Mouse (Mus musculus) right cerebral cortex, postnatal 36 days (tissue): ENCODE results near the gene Slc8b1.
A peak's percentile ranks its signal among the peaks of the same experiment; 100 is the strongest.

Experiments used
- DNase-seq, 2 experiments: peaks; one replicate each; pipeline ENCODE4 v3.0.0; 2022; ENCODE audit warnings: low spot score in 2 of 2, mixed read lengths in 1 of 2

Gene Slc8b1

GRCm38 (mm10) chr5:120526311-120526710 lies 15.3 kb downstream of the Slc8b1 start:
- DNase-seq: no peak

- no peak for DNase-seq
Observed at GRCm38 (mm10) chr5:120527296-120527964, 16.5 kb downstream of the Slc8b1 start.

GRCm38 (mm10) chr5:120531631-120532030 lies 20.7 kb downstream of the Slc8b1 start:
- no peak for DNase-seq

- no peak for DNase-seq
Observed at GRCm38 (mm10) chr5:120534071-120534685, 23.2 kb downstream of the Slc8b1 start.

DNA sequence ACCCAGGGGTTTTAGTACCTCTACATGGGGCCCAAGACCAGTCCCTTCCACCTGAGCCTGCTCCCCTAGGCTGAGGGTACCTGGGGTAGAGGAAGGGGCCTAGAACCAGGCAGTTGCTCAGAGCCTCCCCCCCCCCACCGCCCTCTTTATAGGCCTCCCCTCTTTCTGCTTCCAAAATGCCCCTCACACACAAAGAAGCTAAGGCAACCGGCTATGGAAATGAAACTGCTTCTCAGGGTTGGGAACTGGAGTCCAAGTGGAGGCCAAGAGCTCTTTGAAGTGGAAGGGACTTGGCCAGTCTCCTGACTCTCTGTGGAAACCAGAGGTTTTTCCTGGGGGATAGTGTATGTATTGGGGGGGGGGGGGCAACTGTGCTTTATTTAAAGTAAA lies 23.7 kb downstream of the Slc8b1 start:
- DNase-seq: no peak

DNA sequence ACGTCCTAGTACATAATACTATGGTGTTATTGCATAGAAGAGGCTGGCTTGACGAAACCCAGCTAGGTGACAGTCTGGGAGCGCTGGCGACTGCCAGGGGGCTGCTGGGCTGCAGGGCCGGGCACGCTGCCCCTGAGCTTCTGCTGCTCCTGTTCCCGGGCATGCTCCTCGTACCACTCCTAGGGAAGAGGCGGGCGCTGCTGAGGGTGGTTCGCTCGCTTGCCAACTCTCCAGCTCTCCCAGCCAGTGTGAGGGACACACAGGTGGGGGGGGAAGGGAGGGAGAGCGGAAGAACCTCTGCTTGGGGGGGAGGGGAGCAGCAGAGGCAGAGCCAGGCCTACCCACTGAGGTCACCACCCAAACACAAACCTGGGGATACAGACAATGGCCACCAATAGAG lies 25.1 kb downstream of the Slc8b1 start:
- DNase-seq: peak; percentile 45 to 60

DNA sequence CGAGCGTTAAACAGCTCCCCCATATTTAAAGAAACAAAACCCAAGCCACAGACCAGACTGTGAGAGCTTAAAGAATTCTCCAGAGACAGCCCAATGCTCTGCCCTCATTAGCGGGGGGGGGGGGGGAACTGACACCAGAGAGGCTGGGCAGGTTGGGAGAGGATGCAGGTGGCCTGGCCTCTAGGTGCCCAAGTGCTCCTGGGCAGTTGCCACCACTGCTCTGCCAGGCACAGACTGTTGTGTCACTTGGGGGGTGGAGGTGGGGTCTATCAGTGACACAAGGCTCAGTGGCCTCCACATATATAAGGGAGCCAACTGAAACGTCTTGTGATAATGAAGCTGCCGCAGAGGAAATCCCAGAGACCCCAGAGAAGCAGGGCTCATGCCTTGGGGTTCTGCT lies 25.7 kb downstream of the Slc8b1 start:
- DNase-seq: no peak

DNA sequence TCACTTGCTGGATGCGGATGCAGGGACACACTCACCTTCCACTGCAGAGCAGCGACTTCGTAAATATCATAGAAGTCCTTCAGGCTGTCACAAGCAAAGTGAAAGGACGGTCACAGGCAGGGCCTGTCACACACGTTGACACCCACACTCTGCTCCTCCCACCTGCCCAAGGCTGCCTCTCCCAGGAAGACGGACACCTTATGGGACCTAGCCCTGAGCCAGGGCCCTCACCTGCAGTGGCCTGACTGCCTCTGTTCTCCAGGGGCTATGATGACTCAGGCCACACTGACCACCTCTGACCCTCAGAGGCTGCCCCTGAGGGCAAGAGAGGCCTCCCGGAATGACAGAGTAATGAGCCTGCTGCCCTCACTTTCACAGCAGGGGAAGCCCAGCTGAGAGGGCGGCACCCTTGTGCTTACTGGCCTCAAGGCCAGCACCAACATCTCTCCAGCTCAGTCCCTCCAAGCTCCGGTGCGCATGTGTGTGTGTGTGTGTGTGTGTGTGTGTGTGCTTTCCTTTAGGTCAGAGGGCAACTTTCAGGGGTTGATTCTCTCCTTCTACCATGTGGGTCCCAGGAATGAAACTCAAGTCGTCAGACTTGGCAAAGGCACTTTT lies 37.4 kb downstream of the Slc8b1 start:
- DNase-seq: no peak

DNA sequence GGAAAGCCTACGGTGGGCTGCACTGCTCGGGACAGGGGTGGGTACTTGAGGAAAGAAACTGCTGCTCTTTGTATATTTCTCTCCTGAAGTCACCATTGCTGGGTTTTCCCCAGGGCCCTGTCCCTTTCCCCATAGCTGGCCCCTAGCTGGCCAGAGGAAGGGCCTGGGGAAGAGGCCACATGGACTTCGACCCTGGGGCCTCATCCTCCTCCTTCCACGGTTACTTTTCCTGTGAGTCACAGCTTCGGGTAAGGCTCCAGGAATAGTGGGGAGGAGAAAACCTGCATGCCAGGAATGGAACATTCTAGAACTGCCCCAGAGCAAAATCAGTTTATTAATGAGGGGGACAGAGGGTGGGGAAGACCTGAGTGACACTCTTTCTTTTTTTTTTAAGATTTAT lies 39.2 kb downstream of the Slc8b1 start:
- no peak for DNase-seq

DNA sequence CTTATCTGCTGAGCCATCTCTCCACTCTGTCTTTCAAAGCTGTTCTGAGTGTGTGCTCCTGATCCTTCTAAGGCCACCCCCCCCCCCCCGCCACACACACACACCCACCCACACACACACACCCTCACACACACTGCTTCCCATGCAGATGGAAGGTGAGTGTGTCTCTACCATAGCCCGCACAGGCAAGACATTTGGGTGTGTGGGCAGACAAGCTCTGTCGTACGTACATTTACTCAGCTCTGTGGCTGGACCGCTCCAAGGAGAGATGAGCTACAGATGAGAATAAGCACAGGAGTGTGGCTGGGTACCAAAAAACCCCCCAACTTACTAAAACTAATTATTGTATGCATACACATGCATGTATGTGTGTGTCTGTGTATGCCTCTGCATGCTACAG lies 39.7 kb downstream of the Slc8b1 start:
- peak in 1 of 2 experiments; percentile 48 for DNase-seq

DNA sequence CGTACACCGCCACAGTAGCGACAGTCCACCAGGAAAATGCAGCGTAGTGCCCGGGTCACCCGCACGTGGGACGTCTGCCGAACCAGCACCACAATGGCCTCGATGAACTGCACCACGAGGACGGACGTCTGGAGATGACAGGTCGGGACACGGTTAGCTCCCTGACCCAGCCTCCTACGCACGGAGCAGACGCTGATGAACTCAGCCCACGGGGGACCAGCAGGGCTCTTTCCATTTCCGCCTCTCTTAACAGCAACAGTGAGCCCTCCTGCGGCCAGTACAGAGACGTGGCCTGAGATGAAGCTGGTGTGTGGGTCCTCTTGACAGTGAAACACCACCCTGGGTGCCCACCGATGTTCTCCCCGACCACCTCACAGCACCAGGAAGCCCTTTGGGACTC lies 44.9 kb downstream of the Slc8b1 start:
- no peak for DNase-seq

DNA sequence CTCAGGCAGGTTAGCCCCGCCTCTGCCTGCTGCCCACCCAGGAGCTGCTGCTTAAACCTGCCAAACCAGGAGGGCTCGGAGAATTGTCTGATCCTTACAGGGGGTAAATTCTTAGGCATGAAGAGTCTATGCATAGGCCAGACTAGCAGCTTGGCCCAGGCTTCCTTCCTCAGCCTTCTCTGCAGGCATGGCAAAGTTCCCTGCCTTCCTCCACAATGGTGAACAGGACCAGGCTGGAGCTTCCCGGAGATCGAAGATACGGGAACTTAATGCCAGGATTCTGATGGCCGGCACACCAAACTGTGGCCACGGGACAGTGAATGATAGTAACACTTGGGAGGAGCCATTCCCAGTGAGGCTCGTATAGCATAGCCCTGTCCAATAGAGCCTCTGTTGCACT lies 47.1 kb downstream of the Slc8b1 start:
- no peak for DNase-seq

- DNase-seq: no peak
Observed at GRCm38 (mm10) chr5:120558762-120559161, 47.8 kb downstream of the Slc8b1 start.

- no peak for DNase-seq
Observed at GRCm38 (mm10) chr5:120560129-120560615, 49.2 kb downstream of the Slc8b1 start.

DNA sequence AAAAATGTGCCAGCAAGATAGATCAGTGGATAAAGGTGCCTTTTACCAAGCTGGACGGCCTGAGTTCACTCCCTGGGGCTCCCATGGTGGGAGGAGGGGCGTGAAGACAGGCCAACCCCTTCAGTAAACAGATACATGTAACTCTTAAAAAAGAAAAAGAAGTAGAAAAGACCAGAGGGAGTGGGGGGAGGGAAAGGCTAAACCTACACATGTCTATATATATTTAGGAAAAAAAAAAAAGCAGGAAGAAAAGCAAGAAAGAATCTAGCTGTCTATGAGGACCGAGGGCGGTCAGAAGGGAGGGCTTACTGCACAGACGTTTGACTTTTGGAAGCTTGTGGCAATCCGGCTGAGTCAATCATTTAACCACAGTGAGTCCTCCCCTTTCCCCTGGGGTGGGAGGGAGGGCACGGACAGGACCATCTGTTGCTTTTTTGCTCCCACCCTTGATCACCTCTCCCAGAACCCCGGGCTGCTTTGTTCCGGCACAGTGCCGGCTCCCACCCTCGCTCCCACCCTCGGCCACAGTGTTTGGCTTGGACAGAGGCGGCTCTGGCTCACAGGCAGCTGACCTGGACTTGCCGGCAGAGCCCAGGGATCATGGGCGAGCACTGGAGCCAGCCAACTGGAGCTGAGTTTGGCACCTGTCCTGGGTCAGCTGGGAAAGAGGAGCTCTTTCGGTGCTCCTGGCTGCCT lies 49.8 kb downstream of the Slc8b1 start:
- DNase-seq: peak in 1 of 2 experiments; percentile 50

DNA sequence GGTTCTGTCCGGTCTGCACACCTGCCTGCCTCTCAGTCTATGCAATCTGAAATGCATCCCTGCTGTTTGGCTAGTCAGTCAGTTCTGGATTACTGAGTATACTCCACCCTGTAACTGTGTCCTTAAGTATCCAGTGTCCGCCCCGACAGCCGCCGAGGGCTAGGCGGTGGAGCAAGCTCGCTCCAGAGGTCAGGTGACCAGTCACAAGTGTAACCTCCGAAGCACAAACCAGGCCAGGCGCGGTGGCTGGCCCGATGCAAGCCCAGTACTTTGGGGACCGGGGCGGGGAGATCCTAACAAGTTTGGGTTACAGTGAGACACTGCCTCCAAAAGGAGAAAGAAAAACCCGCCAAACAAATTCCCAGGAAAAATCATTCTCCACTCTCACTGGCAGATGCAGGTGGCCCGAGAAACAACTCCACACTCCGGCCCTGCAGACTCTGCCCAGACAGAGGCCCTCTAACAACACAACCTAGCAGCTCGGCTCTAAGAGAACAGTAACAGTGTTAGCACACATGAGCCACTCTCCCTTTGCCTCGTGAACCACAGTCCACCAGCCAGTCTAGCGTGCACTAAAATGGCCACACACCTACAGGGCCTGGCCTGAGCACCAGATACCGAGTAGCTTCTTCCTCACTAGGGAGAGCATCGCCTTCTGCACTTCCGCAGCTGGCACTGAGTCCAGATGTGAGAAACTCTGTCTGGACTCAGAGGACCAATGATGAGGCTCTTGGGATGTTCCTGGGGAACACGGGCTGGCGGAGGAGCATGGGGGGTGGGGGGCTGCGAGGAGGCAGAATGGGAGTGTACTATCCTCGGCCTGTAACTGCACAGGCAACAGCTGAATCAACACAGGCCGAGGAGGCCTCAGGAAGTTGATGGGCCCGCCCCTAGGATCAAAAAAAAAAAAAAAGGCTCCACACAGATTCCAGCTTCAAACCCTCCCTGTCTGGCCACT lies 52.3 kb downstream of the Slc8b1 start:
- no peak for DNase-seq

DNA sequence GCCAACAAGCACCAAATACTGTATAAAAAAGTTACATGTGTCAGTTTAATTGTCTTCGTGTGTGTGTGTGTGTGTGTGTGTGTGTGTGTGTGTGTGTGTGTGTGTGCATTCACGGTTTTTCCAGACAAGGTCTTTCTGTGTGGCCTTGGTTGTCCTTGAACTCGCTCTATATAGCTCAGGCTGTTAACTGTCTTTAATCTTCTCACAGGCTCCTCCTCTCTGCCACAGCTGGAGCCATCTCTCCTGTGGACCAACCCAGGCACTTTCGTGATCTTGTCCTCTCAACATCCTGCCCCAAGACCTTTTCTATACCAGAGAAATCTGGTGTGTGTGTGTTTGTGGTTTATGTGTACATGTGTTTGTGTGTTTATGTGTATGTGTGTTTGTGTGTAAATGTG lies 52.9 kb downstream of the Slc8b1 start:
- no peak for DNase-seq

DNA sequence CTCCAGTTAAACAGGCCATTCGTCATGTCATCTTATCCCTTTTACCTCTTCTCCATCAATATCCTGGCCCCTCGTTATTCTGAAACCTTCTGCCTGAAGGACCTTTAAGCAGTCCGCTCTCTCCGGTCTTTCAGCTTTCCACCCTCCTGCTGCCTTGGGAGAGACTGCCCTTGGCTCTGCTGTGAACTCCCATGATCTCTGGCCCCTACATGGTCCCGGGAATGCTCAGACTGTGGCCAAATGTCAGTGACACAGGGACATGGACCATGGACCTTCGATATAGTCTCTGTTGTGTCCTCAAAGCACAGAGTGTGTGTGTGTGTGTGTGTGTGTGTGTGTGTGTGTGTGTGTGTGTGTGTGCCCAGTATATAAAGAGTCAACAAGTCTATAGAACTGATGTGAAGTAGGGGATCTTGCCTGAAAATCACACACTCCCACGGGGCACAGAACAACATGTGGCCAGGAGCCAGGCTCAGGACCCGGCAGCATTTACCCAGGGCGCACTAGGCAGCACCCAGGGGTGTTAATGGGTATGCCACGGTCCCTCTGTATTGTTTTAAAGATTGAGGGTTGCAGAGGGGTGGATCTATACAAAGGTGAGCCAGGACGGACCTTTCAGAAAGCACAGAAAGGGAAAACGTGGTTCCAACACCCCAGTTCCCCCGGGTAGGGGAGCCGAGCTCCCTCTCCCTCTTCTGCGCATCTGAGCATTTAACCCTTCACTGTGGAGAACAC lies 54.4 kb downstream of the Slc8b1 start:
- no peak for DNase-seq

GRCm38 (mm10) chr5:120566101-120566500 lies 55.1 kb downstream of the Slc8b1 start:
- DNase-seq: peak in 1 of 2 experiments; percentile 43

- DNase-seq: no peak
Observed at GRCm38 (mm10) chr5:120566681-120567252, 55.8 kb downstream of the Slc8b1 start.
